Mouse (Mus musculus): ENCODE results near the gene Arhgap24. TPM values are rescaled to one million over a fixed set of nuclear protein-coding genes. Genes with fewer than 3 reads are reported as not detected.
A peak's percentile ranks its signal among the peaks of the same experiment; 100 is the strongest.

Gene Arhgap24
- polyA plus RNA-seq, 1 experiment from 2014 or later = 3.2 TPM

DNA sequence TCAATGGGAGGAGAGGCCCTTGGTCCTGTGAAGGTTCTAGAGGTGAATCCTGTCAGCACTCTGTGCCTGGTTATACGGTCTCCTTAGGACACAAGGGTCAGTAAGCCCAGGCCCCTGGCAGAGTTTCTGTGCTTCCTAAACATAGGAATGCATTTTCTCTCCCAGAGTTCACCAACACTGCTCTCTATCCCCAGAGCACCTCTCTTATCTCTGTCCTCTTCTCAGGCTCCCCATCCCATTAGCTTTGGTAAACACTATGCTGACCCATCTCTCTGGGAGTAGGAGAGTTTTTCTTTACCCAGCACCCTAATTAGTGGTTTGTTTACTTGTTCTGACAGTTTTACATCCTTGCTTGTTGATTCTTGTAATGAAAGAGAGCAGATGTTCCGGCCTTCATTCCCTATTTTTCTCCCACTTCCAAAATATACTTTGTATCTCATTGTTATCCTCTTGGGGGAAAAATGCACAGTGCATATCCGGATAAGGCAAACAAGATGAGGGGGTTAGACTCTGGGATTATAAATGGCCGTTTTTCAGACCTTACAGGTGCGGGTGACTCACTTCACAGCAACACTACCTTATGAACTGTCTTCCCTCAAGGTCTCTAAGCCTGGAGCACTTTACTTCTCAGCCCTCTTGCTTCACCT lies 270.6 kb downstream of the Arhgap24 start:
- Histone ChIP-seq H3K27me3 (ENCODE audit: insufficient read depth, low read length) (no peaks in the 10 kb centered on the region), H3K4me1 (ENCODE audit: insufficient read depth) (no peaks in the 10 kb centered on the region), H3K9me3 (ENCODE audit: low read length) (no peaks in the 10 kb centered on the region), H3K36me3 (replicated peaks; ENCODE audit: insufficient read depth, low read length) (no peaks in the 10 kb centered on the region), H3K4me2 (ENCODE audit: low read depth, low read length) (no peak overlapping the region), H3K9ac (replicated peaks) (no peak overlapping the region), H3K4me3 (ENCODE audit: low read depth, low read length) (no peak overlapping the region), H3K27ac (ENCODE audit: low read depth) (no peak overlapping the region)
- TF ChIP-seq EP300 (IDR thresholded peaks at IDR 0.05; ENCODE audit: low read depth) (no peak), CTCF (IDR thresholded peaks at IDR 0.05; ENCODE audit: low read depth) (no peak)
- WGBS (ENCODE audit: insufficient replicate concordance) = 33% methylated on average over 5 of the region's 5 CpGs
- no peak for DNase-seq
- ATAC-seq = no peak

DNA sequence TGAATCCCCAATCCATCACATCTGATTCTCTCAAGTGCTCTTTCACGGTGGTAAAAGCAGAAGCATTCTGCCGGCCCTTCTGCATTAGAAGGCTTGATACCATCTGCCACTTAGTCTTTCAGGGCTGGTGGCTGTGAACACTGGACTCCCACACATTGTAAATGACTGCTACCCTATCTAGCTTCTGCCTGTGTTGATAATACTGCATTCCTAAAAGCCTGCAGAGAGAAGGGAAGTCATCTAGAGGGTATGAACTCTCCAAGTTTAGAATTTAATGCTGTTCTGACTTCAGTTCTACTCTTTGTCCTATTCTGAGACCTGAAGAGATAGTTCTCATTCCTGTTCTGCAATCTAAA lies 271.1 kb downstream of the Arhgap24 start:
- H3K36me3 ChIP-seq (replicated peaks; ENCODE audit: insufficient read depth, low read length) = no peaks in the 10 kb centered on the region
- TF ChIP-seq EP300 (IDR thresholded peaks at IDR 0.05; ENCODE audit: low read depth) (no peak), CTCF (IDR thresholded peaks at IDR 0.05; ENCODE audit: low read depth) (no peak)
- no peak for ATAC-seq
- no peak overlapping the region for H3K4me3 ChIP-seq (ENCODE audit: low read depth, low read length)
- no peak overlapping the region for H3K27ac ChIP-seq (ENCODE audit: low read depth)
- no peak overlapping the region for H3K9ac ChIP-seq (replicated peaks)
- DNase-seq = no peak
- H3K27me3 ChIP-seq (ENCODE audit: insufficient read depth, low read length) = no peaks in the 10 kb centered on the region
- WGBS (ENCODE audit: insufficient replicate concordance) = 18% methylated on average over 2 of the region's 2 CpGs
- H3K4me1 ChIP-seq (ENCODE audit: insufficient read depth) = no peaks in the 10 kb centered on the region
- H3K9me3 ChIP-seq (ENCODE audit: low read length) = no peaks in the 10 kb centered on the region
- H3K4me2 ChIP-seq (ENCODE audit: low read depth, low read length) = no peak overlapping the region

DNA sequence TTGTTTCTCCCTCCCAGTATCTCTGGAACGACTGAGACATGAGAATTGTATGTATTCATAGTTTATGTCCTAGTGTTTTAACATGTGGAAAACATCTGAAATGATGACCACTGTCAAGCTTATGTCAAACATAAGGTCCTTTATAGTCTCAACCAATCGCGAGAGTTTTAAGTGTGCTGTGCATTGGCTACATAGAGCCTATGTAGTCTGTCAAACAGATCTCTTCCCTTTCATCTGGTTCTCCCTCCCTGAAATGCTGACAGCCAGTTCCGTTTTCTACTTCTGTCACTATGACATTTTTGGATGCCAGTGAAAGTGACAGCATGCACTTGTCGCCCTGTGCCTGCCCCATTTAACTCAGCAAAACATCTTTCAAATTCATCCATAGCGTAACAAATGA lies 275.8 kb downstream of the Arhgap24 start:
- Histone ChIP-seq H3K4me1 (ENCODE audit: insufficient read depth) (no peaks in the 10 kb centered on the region), H3K4me2 (ENCODE audit: low read depth, low read length) (no peak overlapping the region), H3K27ac (ENCODE audit: low read depth) (no peak overlapping the region), H3K9ac (replicated peaks) (no peak overlapping the region), H3K36me3 (replicated peaks; ENCODE audit: insufficient read depth, low read length) (no peaks in the 10 kb centered on the region), H3K9me3 (ENCODE audit: low read length) (no peaks in the 10 kb centered on the region), H3K4me3 (ENCODE audit: low read depth, low read length) (no peak overlapping the region), H3K27me3 (ENCODE audit: insufficient read depth, low read length) (no peaks in the 10 kb centered on the region)
- WGBS (ENCODE audit: insufficient replicate concordance) = 75% methylated on average over 6 of the region's 6 CpGs
- ATAC-seq (no peak), DNase-seq (no peak)
- TF ChIP-seq EP300 (IDR thresholded peaks at IDR 0.05; ENCODE audit: low read depth) (no peak), CTCF (IDR thresholded peaks at IDR 0.05; ENCODE audit: low read depth) (no peak)

DNA sequence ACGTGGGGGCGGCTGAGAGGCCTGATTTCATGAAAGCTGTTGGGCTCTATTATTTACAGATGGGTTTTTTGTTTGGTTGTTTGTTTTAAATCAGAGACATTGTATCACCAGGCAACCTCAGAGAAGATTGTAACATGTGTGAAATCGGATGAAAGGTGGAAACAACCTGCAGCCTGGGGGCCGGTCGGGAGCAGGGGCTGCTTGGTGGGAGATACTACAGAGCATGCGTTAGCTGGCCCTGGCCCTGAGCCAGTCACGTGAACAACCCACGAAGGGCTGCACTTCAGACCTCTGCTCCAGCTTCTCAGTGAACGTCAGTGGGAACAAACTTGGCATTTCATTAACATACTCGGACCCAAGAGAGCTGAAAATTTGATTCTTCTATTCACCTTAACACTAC lies 284.5 kb downstream of the Arhgap24 start:
- Histone ChIP-seq H3K27ac (ENCODE audit: low read depth) (no peak overlapping the region), H3K4me1 (ENCODE audit: insufficient read depth) (no peaks in the 10 kb centered on the region; the same call in 1 of the 2 replicates), H3K9me3 (ENCODE audit: low read length) (no peaks in the 10 kb centered on the region), H3K27me3 (ENCODE audit: insufficient read depth, low read length) (no peaks in the 10 kb centered on the region), H3K4me2 (ENCODE audit: low read depth, low read length) (no peak overlapping the region), H3K9ac (replicated peaks) (no peak overlapping the region), H3K36me3 (replicated peaks; ENCODE audit: insufficient read depth, low read length) (no peaks in the 10 kb centered on the region), H3K4me3 (ENCODE audit: low read depth, low read length) (no peak overlapping the region)
- no peak for DNase-seq
- 74% methylated on average over 10 of the region's 10 CpGs for WGBS (ENCODE audit: insufficient replicate concordance)
- TF ChIP-seq CTCF (IDR thresholded peaks at IDR 0.05; ENCODE audit: low read depth) (no peak), EP300 (IDR thresholded peaks at IDR 0.05; ENCODE audit: low read depth) (no peak)
- ATAC-seq = no peak

DNA sequence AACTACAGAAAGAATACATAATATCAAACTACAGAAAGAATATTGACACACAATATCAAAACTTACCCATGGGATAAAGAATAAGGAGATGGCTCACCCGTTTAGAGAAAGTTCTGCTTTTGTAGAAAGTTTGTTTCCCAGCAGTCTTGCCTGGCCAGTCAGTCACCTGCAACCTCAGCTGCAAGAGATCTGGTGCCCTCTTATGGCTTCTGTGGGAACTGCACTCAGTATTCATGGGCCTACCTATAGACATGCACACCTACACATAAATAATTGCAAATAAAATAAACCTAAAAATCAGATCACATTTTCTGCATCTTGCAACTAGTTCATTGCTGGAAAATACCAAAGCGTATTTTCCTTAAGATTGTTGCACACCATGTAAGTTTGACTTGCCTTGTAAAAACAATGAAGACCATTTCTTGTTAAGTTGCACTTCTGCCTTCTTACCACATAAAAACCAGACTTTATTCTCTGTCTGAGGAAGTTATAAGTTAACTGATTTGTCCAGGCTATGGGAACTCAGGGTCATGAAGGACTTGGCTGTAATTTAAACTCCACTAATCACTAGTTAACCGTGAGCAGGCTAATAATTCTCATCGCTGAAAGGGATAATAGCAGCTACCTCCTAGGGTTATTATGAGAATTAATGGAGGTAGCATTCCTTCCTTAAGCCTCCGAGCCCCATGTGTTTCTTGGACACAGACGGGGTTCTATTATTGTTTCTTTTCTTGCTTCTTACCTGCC lies 285.3 kb downstream of the Arhgap24 start:
- Histone ChIP-seq H3K4me3 (ENCODE audit: low read depth, low read length) (no peak overlapping the region), H3K27me3 (ENCODE audit: insufficient read depth, low read length) (no peaks in the 10 kb centered on the region), H3K9me3 (ENCODE audit: low read length) (no peaks in the 10 kb centered on the region), H3K4me2 (ENCODE audit: low read depth, low read length) (no peak overlapping the region), H3K4me1 (ENCODE audit: insufficient read depth) (no peaks in the 10 kb centered on the region; the same call in 1 of the 2 replicates), H3K36me3 (replicated peaks; ENCODE audit: insufficient read depth, low read length) (no peaks in the 10 kb centered on the region), H3K9ac (replicated peaks) (no peak overlapping the region), H3K27ac (ENCODE audit: low read depth) (no peak overlapping the region)
- 69% methylated on average over 6 of the region's 6 CpGs for WGBS (ENCODE audit: insufficient replicate concordance)
- TF ChIP-seq CTCF (IDR thresholded peaks at IDR 0.05; ENCODE audit: low read depth) (peak; percentile 76), EP300 (IDR thresholded peaks at IDR 0.05; ENCODE audit: low read depth) (no peak)
- DNase-seq = peak; percentile 62
- ATAC-seq = no peak

DNA sequence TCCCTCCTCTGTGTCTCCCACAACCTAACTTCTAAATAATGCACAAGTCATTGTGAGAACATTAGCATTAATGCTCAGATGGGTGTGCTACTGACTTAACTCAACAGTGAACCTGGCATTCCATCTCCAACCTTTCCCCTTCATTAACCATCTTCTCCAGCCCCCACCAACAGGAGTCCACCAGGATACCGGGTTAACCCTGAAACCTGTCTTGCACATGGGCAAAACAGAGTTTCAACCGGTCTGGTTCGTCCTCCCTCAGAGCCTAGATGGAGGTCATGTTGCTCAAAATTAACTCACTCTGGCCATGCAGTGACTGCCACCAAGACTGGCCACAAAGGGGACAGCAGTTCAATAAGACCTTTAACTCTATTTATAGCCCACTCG lies 285.9 kb downstream of the Arhgap24 start:
- H3K4me2 ChIP-seq (ENCODE audit: low read depth, low read length) = no peak overlapping the region
- no peak overlapping the region for H3K27ac ChIP-seq (ENCODE audit: low read depth)
- H3K9ac ChIP-seq (replicated peaks) = no peak overlapping the region
- DNase-seq (no peak), ATAC-seq (no peak)
- H3K9me3 ChIP-seq (ENCODE audit: low read length) = no peaks in the 10 kb centered on the region
- no peaks in the 10 kb centered on the region for H3K27me3 ChIP-seq (ENCODE audit: insufficient read depth, low read length)
- WGBS (ENCODE audit: insufficient replicate concordance) = 77% methylated on average over 4 of the region's 4 CpGs
- no peak overlapping the region for H3K4me3 ChIP-seq (ENCODE audit: low read depth, low read length)
- H3K4me1 ChIP-seq (ENCODE audit: insufficient read depth) = no peaks in the 10 kb centered on the region; the same call in 1 of the 2 replicates
- TF ChIP-seq EP300 (IDR thresholded peaks at IDR 0.05; ENCODE audit: low read depth) (no peak), CTCF (IDR thresholded peaks at IDR 0.05; ENCODE audit: low read depth) (no peak)
- H3K36me3 ChIP-seq (replicated peaks; ENCODE audit: insufficient read depth, low read length) = no peaks in the 10 kb centered on the region

Measured in liver, postnatal 0 days (tissue).